Mouse (Mus musculus) stomach, postnatal 0 days (tissue): ENCODE measurements around the gene Foxl1.

ENCODE experiments used
- CTCF ChIP-seq: IDR thresholded peaks from 2 replicates; pipeline ENCODE4 v1.5.1; 2016; ENCODE audit warnings: antibody characterized with exemption, low read depth, mild to moderate bottlenecking, moderate library complexity
- EP300 ChIP-seq: optimal IDR thresholded peaks from 2 replicates; pipeline ENCODE3; 2016; ENCODE audit warnings: antibody characterized with exemption

DNA sequence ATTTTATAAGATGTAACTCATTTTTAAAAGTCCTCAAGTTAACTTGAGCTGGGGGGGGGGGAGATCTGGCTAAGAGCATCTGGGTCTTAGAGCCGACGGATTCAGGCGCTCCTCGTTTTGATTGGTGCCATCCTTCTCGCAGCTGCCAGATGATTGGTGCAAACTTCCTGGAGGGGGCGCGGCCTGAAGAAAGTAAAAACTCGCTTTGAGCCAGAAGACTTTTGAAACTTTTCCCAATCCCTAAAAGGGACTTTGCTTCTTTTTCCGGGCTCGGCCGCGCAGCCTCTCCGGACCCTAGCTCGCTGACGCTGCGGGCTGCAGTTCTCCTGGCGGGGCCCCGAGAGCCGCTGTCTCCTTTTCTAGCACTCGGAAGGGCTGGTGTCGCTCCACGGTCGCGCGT lies 11.8 kb upstream of the Foxl1 start, which contains the start of gene Foxc2:
- peak; percentile 24 for TF ChIP-seq CTCF
- TF ChIP-seq EP300: no peak
